Mouse (Mus musculus) embryonic facial prominence, embryonic 15.5 days (tissue): Measurements from ENCODE around the gene Noxo1. TPM values are rescaled to one million over a fixed set of nuclear protein-coding genes. Genes with fewer than 3 reads are reported as not detected.
"Not testable (repeated sequence)": the region's sequence is repeated elsewhere in the genome, so short reads cannot be mapped to it uniquely, and the experiment has no call there.

Experiments used
- ATAC-seq: fragments of 200-750 bp; cut with Nextera tagmentation; 2 replicates; pipeline ENCODE4 v1.8.0; 2017; ENCODE audit warnings: low read depth, moderate TSS enrichment; ENCODE audit not compliant: insufficient number of reproducible peaks, low FRiP score, low TSS enrichment
- H3K27ac ChIP-seq: fragments of 300-500 bp; sonication (generic); replicated peaks from 2 replicates; pipeline ENCODE4 v1.5.1; 2015; ENCODE audit warnings: mild to moderate bottlenecking, inconsistent platforms
- H3K27me3 ChIP-seq: fragments of 300-500 bp; sonication (generic); 2 replicates; pipeline ENCODE4 v1.6.1; 2015; ENCODE audit warnings: inconsistent platforms
- H3K36me3 ChIP-seq: fragments of 300-500 bp; sonication (generic); 2 replicates; pipeline ENCODE4 v1.6.1; 2015; ENCODE audit warnings: mild to moderate bottlenecking, inconsistent platforms
- H3K4me1 ChIP-seq: fragments of 300-500 bp; sonication (generic); 2 replicates; pipeline ENCODE4 v1.6.1; 2015; ENCODE audit warnings: inconsistent platforms
- H3K4me2 ChIP-seq: fragments of 300-500 bp; sonication (generic); replicated peaks from 2 replicates; pipeline ENCODE4 v1.6.1; 2015; ENCODE audit warnings: mild to moderate bottlenecking, inconsistent platforms
- H3K4me3 ChIP-seq: fragments of 300-500 bp; sonication (generic); replicated peaks from 2 replicates; pipeline ENCODE4 v1.5.1; 2015; ENCODE audit warnings: mild to moderate bottlenecking, inconsistent platforms
- H3K9ac ChIP-seq: fragments of 300-500 bp; sonication (generic); 2 replicates; pipeline ENCODE4 v1.6.1; 2015; ENCODE audit warnings: inconsistent platforms
- H3K9me3 ChIP-seq: fragments of 300-500 bp; sonication (generic); replicated peaks from 2 replicates; pipeline ENCODE4 v1.6.1; 2016; ENCODE audit warnings: inconsistent platforms
- WGBS: fragments of 180-500 bp; shearing (Covaris S2); methylation state at CpG from one replicate; pipeline ENCODE4 v1.1.7; 2015; 5-methylcytosine and 5-hydroxymethylcytosine counted together
- polyA plus RNA-seq: library from polyadenylated mRNA; unstranded; fragments of >200 nt; fragmentation: Nextera tagmentation; extraction: Ambion mirVana; gene quantifications from 2 replicates; pipeline ENCODE4 v1.2.1, GENCODE M21; 2015

The Noxo1 gene
- polyA plus RNA-seq, 1 experiment from 2014 or later, result 5.8 TPM

- Histone ChIP-seq H3K4me2 (peak within 1 kb of the TSS; percentile 92), H3K9ac (peak within 1 kb of the TSS; percentile 35), H3K27me3 (peaks cover 30% of the 10 kb centered on the region), H3K4me3 (peak within 1 kb of the TSS; percentile 45), H3K27ac (no peak within 1 kb of the TSS), H3K4me1 (peaks cover 8% of the 10 kb centered on the region), H3K36me3 (no peaks in the 10 kb centered on the region), H3K9me3 (no peaks in the 10 kb centered on the region)
- WGBS, result 2% methylated on average over 47 of the region's 47 CpGs
- ATAC-seq, result 0 out of 2 replicates have a peak, but pooled peaks have one; percentile 17
Observed at GRCm38 (mm10) chr17:24658017-24658758, 37.8 kb upstream of the Noxo1 start, which contains the start of gene Npw. Gene Npw, minus strand, starts transcription at chr17:24658457.

- not testable (repeated sequence) for H3K27me3 ChIP-seq, H3K9me3 ChIP-seq, ATAC-seq, H3K4me3 ChIP-seq, H3K4me2 ChIP-seq, H3K9ac ChIP-seq, H3K27ac ChIP-seq, H3K36me3 ChIP-seq
- H3K4me1 ChIP-seq, result peaks cover 27% of the 10 kb centered on the region
- 56% methylated on average over 7 of the region's 7 CpGs for WGBS
Observed at GRCm38 (mm10) chr17:24667011-24667410, 29.0 kb upstream of the Noxo1 start.

- H3K4me2 ChIP-seq, result no peak overlapping the region
- no peaks in the 10 kb centered on the region for H3K27me3 ChIP-seq
- H3K4me1 ChIP-seq, result peaks cover 31% of the 10 kb centered on the region
- ATAC-seq, result no peak
- no peaks in the 10 kb centered on the region for H3K9me3 ChIP-seq
- H3K27ac ChIP-seq, result no peak overlapping the region
- H3K9ac ChIP-seq, result no peak overlapping the region
- H3K36me3 ChIP-seq, result no peaks in the 10 kb centered on the region
- no peak overlapping the region for H3K4me3 ChIP-seq
- WGBS, result 24% methylated on average over 6 of the region's 6 CpGs
Observed at GRCm38 (mm10) chr17:24667416-24667815, 28.6 kb upstream of the Noxo1 start.

GRCm38 (mm10) chr17:24669214-24669544 is 26.9 kb upstream of the Noxo1 start:
- Histone ChIP-seq H3K4me3 (peak overlapping the region; percentile 99), H3K4me1 (peaks cover 36% of the 10 kb centered on the region), H3K9ac (peak overlapping the region; percentile 97), H3K27ac (peak overlapping the region; percentile 90), H3K4me2 (peak overlapping the region; percentile 82)
- not testable (repeated sequence) for H3K36me3 ChIP-seq, H3K9me3 ChIP-seq, H3K27me3 ChIP-seq
- 9% methylated on average over 15 of the region's 15 CpGs for WGBS
- ATAC-seq, result peak; percentile 0; the same call in 1 of the 2 replicates

- peak; percentile 97 for ATAC-seq
- Histone ChIP-seq H3K27ac (peak within 1 kb of the TSS; percentile 90), H3K27me3 (no peaks in the 10 kb centered on the region), H3K4me2 (peak within 1 kb of the TSS; percentile 82), H3K9ac (peak within 1 kb of the TSS; percentile 97), H3K4me3 (peak within 1 kb of the TSS; percentile 99), H3K4me1 (peaks cover 38% of the 10 kb centered on the region), H3K36me3 (no peaks in the 10 kb centered on the region), H3K9me3 (no peaks in the 10 kb centered on the region)
- under 1% methylated on average over 72 of the region's 80 CpGs for WGBS
Observed at GRCm38 (mm10) chr17:24669545-24670245, 26.3 kb upstream of the Noxo1 start, which contains the start of gene Zfp598. Gene Zfp598, plus strand, starts transcription at chr17:24669687.

- H3K36me3 ChIP-seq, result no peaks in the 10 kb centered on the region
- H3K27ac ChIP-seq, result peak overlapping the region; percentile 90
- peaks cover 38% of the 10 kb centered on the region for H3K4me1 ChIP-seq
- H3K4me2 ChIP-seq, result peak overlapping the region; percentile 82
- no peaks in the 10 kb centered on the region for H3K27me3 ChIP-seq
- H3K9ac ChIP-seq, result peak overlapping the region; percentile 97
- WGBS, result 6% methylated on average over 8 of the region's 8 CpGs
- peak overlapping the region; percentile 99 for H3K4me3 ChIP-seq
- H3K9me3 ChIP-seq, result no peaks in the 10 kb centered on the region
- no peak for ATAC-seq
Observed at GRCm38 (mm10) chr17:24670246-24670844, 25.7 kb upstream of the Noxo1 start.

- WGBS, result 67% methylated on average over 5 of the region's 5 CpGs
- Histone ChIP-seq H3K36me3 (peaks cover 4% of the 10 kb centered on the region; the same call in 1 of the 2 replicates), H3K27me3 (no peaks in the 10 kb centered on the region), H3K4me3 (0 out of 2 replicates have a peak overlapping the region, but pooled peaks have one; percentile 99), H3K9ac (no peak overlapping the region), H3K9me3 (no peaks in the 10 kb centered on the region), H3K4me1 (peaks cover 38% of the 10 kb centered on the region), H3K27ac (no peak overlapping the region), H3K4me2 (peak overlapping the region; percentile 82)
- no peak for ATAC-seq
Observed at GRCm38 (mm10) chr17:24671346-24671745, 24.7 kb upstream of the Noxo1 start.

- Histone ChIP-seq H3K4me1 (peaks cover 38% of the 10 kb centered on the region), H3K4me2 (0 out of 2 replicates have a peak overlapping the region, but pooled peaks have one; percentile 12), H3K4me3 (no peak overlapping the region), H3K27ac (peak overlapping the region; percentile 22; the same call in 1 of the 2 replicates), H3K9ac (no peak overlapping the region), H3K36me3 (peaks cover 12% of the 10 kb centered on the region; the same call in 1 of the 2 replicates), H3K27me3 (no peaks in the 10 kb centered on the region), H3K9me3 (no peaks in the 10 kb centered on the region)
- 15% methylated on average over 5 of the region's 5 CpGs for WGBS
- ATAC-seq, result no peak
Observed at GRCm38 (mm10) chr17:24672141-24672540, 23.9 kb upstream of the Noxo1 start.

GRCm38 (mm10) chr17:24674277-24674676 is 21.8 kb upstream of the Noxo1 start:
- Histone ChIP-seq H3K27me3 (no peaks in the 10 kb centered on the region), H3K36me3 (peaks cover 32% of the 10 kb centered on the region), H3K27ac (no peak overlapping the region), H3K4me1 (peaks cover 30% of the 10 kb centered on the region), H3K9ac (no peak overlapping the region), H3K4me2 (no peak overlapping the region), H3K9me3 (no peaks in the 10 kb centered on the region), H3K4me3 (no peak overlapping the region)
- WGBS, result 71% methylated on average over 7 of the region's 7 CpGs
- no peak for ATAC-seq

- no peaks in the 10 kb centered on the region for H3K27me3 ChIP-seq
- H3K36me3 ChIP-seq, result peaks cover 51% of the 10 kb centered on the region
- H3K4me2 ChIP-seq, result no peak overlapping the region
- no peak overlapping the region for H3K9ac ChIP-seq
- peaks cover 19% of the 10 kb centered on the region for H3K4me1 ChIP-seq
- WGBS, result 58% methylated on average over 2 of the region's 2 CpGs
- H3K9me3 ChIP-seq, result no peaks in the 10 kb centered on the region
- H3K27ac ChIP-seq, result no peak overlapping the region
- no peak for ATAC-seq
- H3K4me3 ChIP-seq, result no peak overlapping the region
Observed at GRCm38 (mm10) chr17:24676187-24676586, 19.8 kb upstream of the Noxo1 start.

- peaks cover 12% of the 10 kb centered on the region for H3K4me1 ChIP-seq
- H3K4me2 ChIP-seq, result no peak overlapping the region
- ATAC-seq, result no peak
- H3K4me3 ChIP-seq, result no peak overlapping the region
- peaks cover 57% of the 10 kb centered on the region for H3K36me3 ChIP-seq
- no peak overlapping the region for H3K9ac ChIP-seq
- H3K27me3 ChIP-seq, result no peaks in the 10 kb centered on the region
- WGBS, result 92% methylated on average over 5 of the region's 5 CpGs
- no peaks in the 10 kb centered on the region for H3K9me3 ChIP-seq
- no peak overlapping the region for H3K27ac ChIP-seq
Observed at GRCm38 (mm10) chr17:24676877-24677276, 19.2 kb upstream of the Noxo1 start.
